Mouse (Mus musculus) liver, embryonic 16.5 days (tissue): Measurements from ENCODE around the gene Fbxo9. TPM values are rescaled to one million over a fixed set of nuclear protein-coding genes. Genes with fewer than 3 reads are reported as not detected.

Experiments used
- ATAC-seq: fragments of 200-750 bp; cut with Nextera tagmentation; 2 replicates; pipeline ENCODE4 v1.8.0; 2017; ENCODE audit warnings: low read depth, mild to moderate bottlenecking, moderate number of reproducible peaks, moderate library complexity
- H3K27ac ChIP-seq: fragments of 300-500 bp; sonication (generic); 2 replicates; pipeline ENCODE4 v1.5.1; 2014; ENCODE audit warnings: mild to moderate bottlenecking, low read length
- H3K27me3 ChIP-seq: fragments of 300-500 bp; sonication (generic); 2 replicates; pipeline ENCODE4 v1.6.1; 2014; ENCODE audit warnings: low read depth, low read length, mixed read lengths; ENCODE audit not compliant: control insufficient read depth, insufficient read depth
- H3K36me3 ChIP-seq: fragments of 300-500 bp; sonication (generic); 2 replicates; pipeline ENCODE4 v1.6.1; 2014; ENCODE audit warnings: mild to moderate bottlenecking; ENCODE audit not compliant: control insufficient read depth, insufficient read depth
- H3K4me1 ChIP-seq: fragments of 300-500 bp; sonication (generic); 2 replicates; pipeline ENCODE4 v1.6.1; 2014; ENCODE audit warnings: low read depth, low read length, mixed read lengths; ENCODE audit not compliant: control insufficient read depth
- H3K4me2 ChIP-seq: fragments of 300-500 bp; sonication (generic); 2 replicates; pipeline ENCODE4 v1.6.1; 2014; ENCODE audit warnings: low read depth, low read length, mixed read lengths
- H3K4me3 ChIP-seq: fragments of 300-500 bp; sonication (generic); 2 replicates; pipeline ENCODE4 v1.5.1; 2014; ENCODE audit warnings: low read depth, mild to moderate bottlenecking, low read length
- H3K9ac ChIP-seq: fragments of 300-500 bp; sonication (generic); 2 replicates; pipeline ENCODE4 v1.6.1; 2014; ENCODE audit warnings: low read depth, low read length
- H3K9me3 ChIP-seq: fragments of 300-500 bp; sonication (generic); replicated peaks from 2 replicates; pipeline ENCODE4 v1.6.1; 2016; ENCODE audit warnings: low read length; ENCODE audit not compliant: control insufficient read depth
- WGBS: fragments of 180-500 bp; shearing (Covaris S2); extraction: QIAGEN DNeasy Blood & Tissue Kit; methylation state at CpG from one replicate; pipeline ENCODE4 v1.1.7; 2014; ENCODE audit not compliant: insufficient replicate concordance; 5-methylcytosine and 5-hydroxymethylcytosine counted together
- polyA plus RNA-seq: library from polyadenylated mRNA; unstranded; fragments of >200 nt; fragmentation: Nextera tagmentation; extraction: Ambion mirVana; gene quantifications from 2 replicates; pipeline ENCODE4 v1.2.1, GENCODE M21; 2015

The Fbxo9 gene
- polyA plus RNA-seq, 1 experiment from 2014 or later = 65.3 TPM

- H3K9me3 ChIP-seq = no peaks in the 10 kb centered on the region
- H3K27ac ChIP-seq = no peak overlapping the region
- peak overlapping the region; percentile 40 for H3K4me2 ChIP-seq
- WGBS = 40% methylated on average over 20 of the region's 20 CpGs
- no peaks in the 10 kb centered on the region for H3K36me3 ChIP-seq
- H3K4me1 ChIP-seq = no peaks in the 10 kb centered on the region
- H3K9ac ChIP-seq = no peak overlapping the region
- no peak for ATAC-seq
- H3K4me3 ChIP-seq = peak overlapping the region; percentile 45
- H3K27me3 ChIP-seq = no peaks in the 10 kb centered on the region
Measured at GRCm38 (mm10) chr9:78046755-78047154, 62.1 kb downstream of the Fbxo9 start.

- H3K9me3 ChIP-seq = no peaks in the 10 kb centered on the region
- H3K27ac ChIP-seq = no peak overlapping the region
- no peaks in the 10 kb centered on the region for H3K27me3 ChIP-seq
- H3K36me3 ChIP-seq = no peaks in the 10 kb centered on the region
- no peak overlapping the region for H3K4me2 ChIP-seq
- WGBS = 64% methylated on average over 6 of the region's 6 CpGs
- H3K4me3 ChIP-seq = no peak overlapping the region
- no peaks in the 10 kb centered on the region for H3K4me1 ChIP-seq
- ATAC-seq = no peak
- H3K9ac ChIP-seq = no peak overlapping the region
Measured at GRCm38 (mm10) chr9:78045171-78045570, 63.7 kb downstream of the Fbxo9 start.

GRCm38 (mm10) chr9:78038755-78039489, 69.9 kb downstream of the Fbxo9 start:
- no peak for ATAC-seq
- Histone ChIP-seq H3K27ac (no peak overlapping the region), H3K36me3 (no peaks in the 10 kb centered on the region), H3K4me3 (no peak overlapping the region), H3K27me3 (no peaks in the 10 kb centered on the region), H3K9me3 (no peaks in the 10 kb centered on the region), H3K9ac (no peak overlapping the region), H3K4me2 (no peak overlapping the region), H3K4me1 (no peaks in the 10 kb centered on the region)
- 31% methylated on average over 18 of the region's 18 CpGs for WGBS

GRCm38 (mm10) chr9:78035831-78036230, 73.0 kb downstream of the Fbxo9 start:
- Histone ChIP-seq H3K9ac (no peak overlapping the region), H3K27me3 (no peaks in the 10 kb centered on the region), H3K4me2 (no peak overlapping the region), H3K4me1 (no peaks in the 10 kb centered on the region), H3K9me3 (no peaks in the 10 kb centered on the region), H3K4me3 (no peak overlapping the region), H3K36me3 (no peaks in the 10 kb centered on the region), H3K27ac (no peak overlapping the region)
- 73% methylated on average over 8 of the region's 8 CpGs for whole genome bisulfite sequencing
- ATAC-seq = no peak

- 57% methylated on average over 5 of the region's 5 CpGs for WGBS
- Histone ChIP-seq H3K4me1 (no peaks in the 10 kb centered on the region), H3K36me3 (no peaks in the 10 kb centered on the region), H3K9ac (no peak overlapping the region), H3K27me3 (no peaks in the 10 kb centered on the region), H3K4me2 (no peak overlapping the region), H3K9me3 (no peaks in the 10 kb centered on the region), H3K27ac (no peak overlapping the region), H3K4me3 (no peak overlapping the region)
- no peak for ATAC-seq
Measured at GRCm38 (mm10) chr9:78035296-78035695, 73.6 kb downstream of the Fbxo9 start.

GRCm38 (mm10) chr9:78032930-78033329, 75.9 kb downstream of the Fbxo9 start:
- Histone ChIP-seq H3K4me1 (no peaks in the 10 kb centered on the region), H3K4me3 (no peak overlapping the region), H3K27me3 (no peaks in the 10 kb centered on the region), H3K27ac (no peak overlapping the region), H3K36me3 (no peaks in the 10 kb centered on the region), H3K9ac (no peak overlapping the region), H3K9me3 (no peaks in the 10 kb centered on the region), H3K4me2 (no peak overlapping the region)
- ATAC-seq = no peak
- WGBS = 71% methylated on average over 4 of the region's 4 CpGs

Other genes with a start within 250 kb of the Fbxo9 start
- 19.1 and 19.2 TPM in 2 replicates for gene Elovl5, start 191.7 kb downstream of the Fbxo9 start, polyA plus RNA-seq
- gene Gcm1, start 57.1 kb downstream of the Fbxo9 start, polyA plus RNA-seq = not detected in 2 replicates
- gene Ick, start 127 bp upstream of the Fbxo9 start, polyA plus RNA-seq = 4.6 and 5.5 TPM in 2 replicates
- gene Gsta4, start 73.7 kb upstream of the Fbxo9 start, polyA plus RNA-seq = 41.1 and 44.1 TPM in 2 replicates
- 0.60 and 0.77 TPM in 2 replicates for gene Gsta1, start 121.6 kb upstream of the Fbxo9 start, polyA plus RNA-seq
- 0.26 and 1.2 TPM in 2 replicates for gene Gm3776, start 148.1 kb upstream of the Fbxo9 start, polyA plus RNA-seq
- gene Gm10639, start 180.9 kb upstream of the Fbxo9 start, polyA plus RNA-seq = not detected in 2 replicates
- gene Omt2a, start 205.7 kb upstream of the Fbxo9 start, polyA plus RNA-seq = not detected in 2 replicates
- not detected in 2 replicates for gene Omt2b, start 218.5 kb upstream of the Fbxo9 start, polyA plus RNA-seq
- gene Gsta2, start 246.7 kb upstream of the Fbxo9 start, polyA plus RNA-seq = 0.25 TPM in 1 of 2 replicates, not detected in the other